Mouse (Mus musculus) small intestine, adult 2 months (tissue): ENCODE results near the gene Pip4k2b.

Source experiments
- CTCF ChIP-seq: fragments of 200-500 bp; IDR thresholded peaks from 2 replicates; pipeline ENCODE4 v1.5.1; 2012; ENCODE audit warnings: low read depth, mild to moderate bottlenecking, control low read depth, inconsistent platforms, low read length, moderate library complexity, mixed read lengths; ENCODE audit not compliant: insufficient replicate concordance, insufficient read length; ENCODE audit errors: extremely low read depth
- POLR2A ChIP-seq: fragments of 200-500 bp; IDR thresholded peaks from 2 replicates; pipeline ENCODE4 v1.6.1; 2012; ENCODE audit warnings: low read depth, mild to moderate bottlenecking, control low read depth, inconsistent platforms, low read length, moderate library complexity

GRCm38 (mm10) chr11:97689861-97690260 lies 54.6 kb downstream of the Pip4k2b start:
- peak; percentile 96 for TF ChIP-seq CTCF
- no peak for TF ChIP-seq POLR2A
